Mouse (Mus musculus) retina, postnatal 7 days (tissue): ENCODE data around the gene Gm10073.
A peak's percentile ranks its signal among the peaks of the same experiment; 100 is the strongest.

Experiments
- DNase-seq: peaks from one replicate; pipeline ENCODE4 v3.0.0-alpha.2; 2012; ENCODE audit warnings: low read depth, low spot score

The Gm10073 gene

DNA sequence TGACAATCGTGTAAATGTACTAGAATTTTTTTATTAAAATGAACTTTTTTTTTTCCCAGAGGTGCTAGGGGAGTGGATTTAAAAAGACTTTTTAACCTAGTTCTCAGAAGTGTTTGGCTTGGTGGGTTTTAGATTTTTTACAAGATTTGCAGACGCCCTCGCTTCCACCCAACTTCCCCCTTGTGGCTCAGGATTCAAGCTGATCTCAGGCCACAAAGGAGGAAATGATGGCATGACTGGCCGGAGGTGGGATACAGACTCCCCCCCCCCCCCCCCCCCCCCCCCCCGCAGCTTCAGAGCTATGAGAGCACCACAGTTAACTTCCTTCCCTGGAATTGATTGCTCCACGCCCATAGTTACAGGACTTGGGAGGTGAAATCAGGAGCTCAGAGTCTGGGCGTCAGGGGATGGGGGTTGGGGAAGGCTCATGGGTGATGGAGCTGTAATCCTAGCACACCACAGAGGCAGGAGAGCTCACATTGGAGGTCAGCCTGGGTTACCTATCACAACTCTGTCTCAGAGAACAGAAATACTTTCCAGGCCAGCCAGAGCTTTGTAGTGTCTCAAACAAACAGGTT is 17.1 kb downstream of the Gm10073 start:
- no peak for DNase-seq

DNA sequence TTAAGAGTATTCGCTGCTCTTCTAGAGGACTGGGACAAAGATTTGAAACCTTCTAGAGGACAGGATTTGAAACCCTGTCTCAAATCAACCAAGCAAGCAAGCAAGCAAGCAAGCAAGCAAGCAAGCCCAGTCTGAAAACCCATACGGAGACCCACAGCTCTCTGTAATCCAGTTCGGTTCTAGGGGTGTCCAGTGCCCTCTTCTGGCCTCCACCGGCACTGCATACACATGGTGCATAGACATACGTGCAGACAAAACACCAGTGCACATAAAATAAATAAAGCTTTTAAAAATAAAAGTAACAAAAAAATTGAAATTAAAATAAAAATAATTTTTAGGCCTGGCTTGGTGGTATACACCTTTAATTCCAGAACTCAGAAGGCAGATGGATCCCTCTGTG is 19.2 kb downstream of the Gm10073 start:
- DNase-seq, result no peak

DNA sequence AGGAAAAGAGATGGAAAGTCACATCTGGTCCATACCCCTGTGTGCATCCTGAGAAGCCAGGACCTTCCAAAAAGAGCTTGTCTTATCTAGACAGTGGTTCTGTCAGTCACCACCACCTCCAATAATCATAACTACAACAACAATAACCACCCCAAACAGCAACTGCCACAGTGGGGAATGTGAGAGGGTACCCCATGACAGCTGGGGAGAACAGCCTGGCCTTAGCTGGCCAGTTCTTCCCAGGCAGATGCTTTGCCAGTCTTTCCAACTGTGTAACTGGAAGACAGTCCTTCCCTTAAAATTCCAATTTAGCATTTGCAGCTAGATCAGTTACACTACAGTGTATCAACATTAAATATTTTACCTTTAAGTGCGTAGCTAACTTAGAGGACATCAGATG is 22.4 kb downstream of the Gm10073 start:
- DNase-seq, result no peak

DNA sequence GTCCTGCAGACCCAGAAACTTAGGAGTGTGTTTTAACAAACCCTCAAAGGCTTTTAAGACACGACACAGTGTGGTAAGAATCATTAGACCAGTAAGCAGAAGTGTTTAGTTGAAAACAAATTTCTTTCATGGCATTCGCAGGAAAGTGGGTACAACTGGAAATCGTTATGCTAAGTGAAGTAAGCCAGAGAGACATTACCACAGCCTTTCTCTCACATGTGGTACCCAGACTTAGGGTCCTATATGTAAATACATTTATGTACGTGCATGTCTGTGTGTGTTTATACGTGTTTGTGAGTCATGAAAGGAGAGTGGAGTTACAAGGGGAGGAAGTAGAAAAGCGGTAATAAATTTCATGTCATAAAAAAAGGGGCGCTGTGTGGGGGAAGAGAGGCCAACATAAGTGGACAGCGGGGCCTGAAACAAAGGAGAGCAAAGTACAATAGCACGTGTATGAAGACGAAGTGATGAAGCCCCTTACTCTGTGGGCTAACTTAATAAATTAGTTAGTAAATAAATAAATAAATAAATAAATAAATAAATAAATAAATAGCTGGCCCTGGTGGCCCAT is 24.8 kb downstream of the Gm10073 start:
- no peak for DNase-seq

DNA sequence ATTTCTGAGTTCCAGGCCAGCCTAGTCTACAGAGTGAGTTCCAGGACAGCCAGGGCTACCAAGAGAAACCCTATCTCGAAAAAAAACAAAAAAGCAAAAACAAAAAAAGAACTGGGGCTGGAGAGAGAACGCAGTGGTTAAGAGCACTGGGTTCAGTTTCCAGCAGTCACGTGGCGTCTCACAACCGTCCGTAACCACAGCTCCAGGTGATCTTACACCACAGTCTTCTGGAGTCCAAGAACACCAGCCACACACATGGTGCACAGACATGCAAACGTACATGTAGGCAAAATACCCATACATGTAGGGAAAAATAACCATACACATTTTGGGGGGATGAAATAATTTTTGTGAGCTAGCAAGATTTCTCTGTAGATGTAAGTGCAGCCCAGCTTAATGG is 26.5 kb downstream of the Gm10073 start:
- DNase-seq, result no peak

DNA sequence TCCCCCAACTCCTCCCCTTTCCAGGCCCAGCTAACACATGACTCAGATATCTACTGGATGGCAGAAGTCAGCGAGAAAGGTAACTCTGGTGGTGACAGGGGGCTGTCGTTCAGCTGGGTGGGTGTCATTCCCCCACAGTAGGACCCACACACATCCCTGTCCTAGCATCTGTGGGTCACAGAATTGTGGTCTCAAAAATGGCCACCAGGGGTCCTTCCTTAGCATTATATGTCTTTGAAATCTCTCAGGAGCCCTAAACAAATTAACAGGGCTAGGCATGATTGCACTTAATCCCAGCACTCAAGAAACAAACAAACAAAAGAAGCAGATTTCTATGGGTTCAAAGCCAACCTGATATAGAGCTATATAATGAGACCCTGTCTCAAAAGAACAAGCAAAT is 28.1 kb downstream of the Gm10073 start:
- DNase-seq, result no peak

DNA sequence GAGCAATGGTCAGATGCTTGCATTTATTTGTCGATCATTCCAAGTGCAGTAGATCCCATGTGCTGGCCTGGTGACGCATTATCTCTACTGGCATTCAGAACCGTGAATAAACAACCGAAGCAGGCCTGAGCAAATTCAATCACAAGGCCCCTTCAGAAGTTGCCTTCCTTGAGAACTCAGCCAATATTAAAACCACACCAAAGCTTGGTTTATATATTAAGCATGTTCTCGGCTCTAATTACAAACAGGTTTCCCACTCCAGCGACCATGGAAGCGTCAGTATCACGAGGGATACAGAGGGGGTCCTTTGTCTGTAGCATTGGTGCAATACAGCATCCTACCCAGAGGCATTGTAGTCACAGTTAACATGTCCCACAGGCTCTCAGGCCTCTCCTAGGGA is 30.2 kb downstream of the Gm10073 start:
- DNase-seq, result no peak

DNA sequence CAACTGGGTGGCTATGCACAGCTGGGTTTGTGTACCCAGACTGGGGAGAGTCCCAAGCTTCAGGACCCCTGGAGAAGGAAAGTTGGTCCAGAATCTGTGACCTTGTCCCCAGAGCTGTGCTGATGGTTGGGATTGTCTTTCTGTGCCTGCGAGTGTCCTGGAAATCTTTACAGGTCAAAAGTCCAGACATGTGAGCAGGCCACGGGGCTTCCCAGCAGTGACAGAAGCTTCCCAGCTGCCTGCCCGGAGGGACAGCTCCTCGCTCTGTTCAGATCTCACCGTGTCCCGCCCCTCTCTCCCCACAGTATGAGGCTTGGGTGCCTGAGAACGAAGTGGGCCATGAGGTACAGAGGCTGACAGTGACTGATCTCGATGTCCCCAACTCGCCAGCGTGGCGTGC is 32.3 kb downstream of the Gm10073 start:
- no peak for DNase-seq

DNA sequence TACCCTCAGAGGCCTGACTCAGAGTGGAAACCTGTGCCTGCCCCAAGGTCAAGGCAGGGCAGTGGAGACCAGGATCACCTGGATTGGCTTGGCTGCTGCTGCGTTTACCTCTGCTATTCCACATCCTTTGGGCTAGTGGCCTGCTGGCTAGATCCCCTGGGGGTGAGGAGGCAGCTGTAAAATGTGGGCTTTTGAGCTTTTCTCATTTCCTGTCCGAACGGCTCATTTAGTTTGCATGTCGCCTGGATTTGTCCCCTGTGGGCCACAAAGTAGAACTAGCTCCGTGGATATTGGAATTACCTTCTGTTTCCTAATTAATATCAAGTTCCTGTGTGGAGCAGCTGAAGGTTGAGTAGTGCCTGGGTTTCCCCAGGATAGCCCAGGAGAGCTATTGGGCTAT is 34.1 kb downstream of the Gm10073 start:
- DNase-seq, result no peak

DNA sequence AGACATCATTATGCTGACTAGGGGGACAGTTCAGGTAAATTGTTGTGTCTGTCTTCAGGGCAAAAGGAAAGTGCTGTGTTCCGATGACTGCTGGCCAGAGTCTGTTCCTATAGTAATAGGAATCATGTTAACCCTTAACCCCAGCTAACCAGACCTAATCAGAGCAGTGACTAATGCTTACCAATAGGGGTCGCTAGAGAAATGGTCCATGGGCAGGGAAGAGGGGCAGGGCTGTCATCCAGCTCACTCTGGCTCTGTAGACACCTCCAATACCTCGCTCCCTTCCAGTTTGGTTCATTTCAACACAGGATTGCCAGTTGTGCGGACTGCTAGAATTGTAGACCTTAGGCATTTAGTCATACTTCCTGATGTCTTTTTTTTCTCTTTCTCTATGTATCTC is 37.8 kb downstream of the Gm10073 start:
- no peak for DNase-seq

DNA sequence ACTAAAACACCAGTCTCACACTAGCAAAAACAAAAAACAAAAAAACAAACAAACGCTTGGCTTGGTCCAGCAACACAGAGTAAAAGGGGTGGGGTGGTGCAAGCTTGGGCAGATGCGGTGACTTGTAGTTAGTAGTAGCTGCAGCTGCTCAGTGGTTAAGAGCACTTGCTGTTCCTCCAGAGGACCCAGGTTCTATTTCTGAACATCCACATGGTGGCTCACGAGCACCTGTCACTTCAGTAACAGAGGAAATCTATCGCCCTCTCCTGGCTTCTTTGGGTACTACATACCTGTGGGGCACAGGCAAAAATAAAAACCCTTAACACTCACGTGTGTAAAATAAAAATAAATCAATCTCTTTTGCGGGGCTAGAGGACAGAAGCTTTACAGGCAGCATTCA is 38.8 kb downstream of the Gm10073 start:
- DNase-seq, result peak; percentile 32

DNA sequence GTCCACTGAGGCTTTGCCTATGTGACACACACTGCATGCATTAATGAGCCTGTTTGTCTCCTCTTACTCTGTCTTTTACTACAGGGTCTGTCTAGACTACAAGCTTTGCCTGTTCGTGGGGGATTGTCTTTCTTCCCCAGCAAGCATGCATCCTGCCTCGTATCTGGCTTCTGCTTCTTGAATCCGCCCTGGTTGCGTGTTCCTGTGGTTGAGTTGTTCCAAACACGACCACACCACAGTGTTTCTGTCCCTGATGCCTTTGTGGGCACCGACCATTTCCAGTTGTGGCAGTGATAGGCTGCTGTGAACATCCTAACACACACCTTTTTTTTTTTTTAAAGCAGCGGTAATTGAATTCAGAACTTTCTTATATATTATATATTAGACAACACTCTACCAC is 39.6 kb downstream of the Gm10073 start:
- no peak for DNase-seq

DNA sequence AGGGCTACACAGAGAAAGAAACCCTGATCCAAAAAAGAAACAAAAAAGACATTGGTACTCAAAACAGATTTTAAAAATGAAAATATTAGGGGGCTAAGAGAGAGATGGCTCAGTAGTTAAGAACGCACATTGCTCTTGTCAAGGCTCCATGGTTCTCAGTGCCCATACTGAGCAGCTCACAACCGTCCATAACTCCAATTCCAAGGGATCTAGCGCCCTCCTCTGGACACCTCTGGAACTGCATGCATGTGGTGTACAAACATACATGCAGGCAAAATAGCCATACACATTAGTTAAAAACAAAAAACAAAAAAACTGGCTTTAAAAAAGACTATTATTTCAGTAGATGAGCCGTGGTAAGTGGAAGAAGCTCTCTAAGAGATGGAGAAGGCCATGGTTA is 42.7 kb downstream of the Gm10073 start:
- no peak for DNase-seq

DNA sequence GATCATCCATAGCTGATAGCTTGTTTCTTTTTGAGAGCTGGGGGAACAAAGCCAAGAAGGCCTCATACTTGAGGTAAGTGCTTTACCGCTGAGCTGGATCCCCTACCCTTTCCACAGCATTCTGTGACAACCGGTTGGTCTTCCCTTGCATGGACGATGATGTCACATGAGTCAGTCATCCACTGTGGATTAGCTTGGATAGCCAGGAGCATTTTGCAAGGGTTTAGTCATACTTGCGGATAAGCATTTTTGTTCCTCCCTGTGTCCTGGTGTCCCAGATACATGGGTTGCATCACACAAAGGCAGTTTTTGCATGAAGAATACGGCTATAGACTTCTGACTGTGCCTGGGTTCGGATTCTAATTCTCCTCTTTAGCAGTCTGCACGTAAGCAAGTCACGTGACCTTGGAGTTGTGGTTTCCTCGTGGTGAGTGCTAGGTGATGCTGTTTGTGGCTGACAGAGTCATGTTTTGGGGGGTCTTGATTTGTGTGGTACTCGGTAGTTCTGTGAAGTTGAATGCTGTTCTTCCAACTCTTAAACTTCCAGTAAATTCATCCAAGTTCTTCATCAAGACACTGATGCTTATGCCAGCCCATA is 43.3 kb downstream of the Gm10073 start:
- no peak for DNase-seq

DNA sequence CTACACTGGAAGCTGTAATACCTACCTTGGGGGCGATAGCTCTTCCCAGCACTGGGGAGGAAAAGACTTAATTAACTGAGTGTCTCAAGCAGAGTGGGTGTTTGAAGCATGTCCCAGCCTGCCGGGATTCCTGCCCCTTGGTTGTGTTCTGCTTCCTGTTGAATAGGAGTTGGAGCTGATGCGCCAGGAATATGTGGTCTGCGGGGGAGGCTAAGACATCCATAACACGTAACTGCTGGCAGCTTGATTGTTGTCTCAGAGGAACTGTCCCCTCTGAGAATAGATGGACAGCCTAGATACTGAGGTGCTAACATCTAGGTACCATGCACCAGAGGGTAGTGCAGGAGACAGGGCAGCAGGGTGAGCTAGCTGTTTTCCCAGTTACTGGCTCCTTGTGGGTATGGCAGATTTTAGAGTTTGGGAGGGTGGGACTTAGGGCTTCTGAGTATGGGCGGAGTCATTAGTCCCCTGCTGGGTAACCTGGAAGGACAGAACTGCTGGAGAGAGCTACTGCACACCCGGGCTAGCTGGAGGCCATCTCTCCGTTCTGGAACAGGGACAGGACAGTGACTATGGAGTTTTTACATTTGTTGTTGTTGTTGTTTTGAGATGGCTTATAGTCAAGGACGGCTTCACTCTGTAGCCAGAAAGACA is 44.5 kb downstream of the Gm10073 start:
- no peak for DNase-seq

DNA sequence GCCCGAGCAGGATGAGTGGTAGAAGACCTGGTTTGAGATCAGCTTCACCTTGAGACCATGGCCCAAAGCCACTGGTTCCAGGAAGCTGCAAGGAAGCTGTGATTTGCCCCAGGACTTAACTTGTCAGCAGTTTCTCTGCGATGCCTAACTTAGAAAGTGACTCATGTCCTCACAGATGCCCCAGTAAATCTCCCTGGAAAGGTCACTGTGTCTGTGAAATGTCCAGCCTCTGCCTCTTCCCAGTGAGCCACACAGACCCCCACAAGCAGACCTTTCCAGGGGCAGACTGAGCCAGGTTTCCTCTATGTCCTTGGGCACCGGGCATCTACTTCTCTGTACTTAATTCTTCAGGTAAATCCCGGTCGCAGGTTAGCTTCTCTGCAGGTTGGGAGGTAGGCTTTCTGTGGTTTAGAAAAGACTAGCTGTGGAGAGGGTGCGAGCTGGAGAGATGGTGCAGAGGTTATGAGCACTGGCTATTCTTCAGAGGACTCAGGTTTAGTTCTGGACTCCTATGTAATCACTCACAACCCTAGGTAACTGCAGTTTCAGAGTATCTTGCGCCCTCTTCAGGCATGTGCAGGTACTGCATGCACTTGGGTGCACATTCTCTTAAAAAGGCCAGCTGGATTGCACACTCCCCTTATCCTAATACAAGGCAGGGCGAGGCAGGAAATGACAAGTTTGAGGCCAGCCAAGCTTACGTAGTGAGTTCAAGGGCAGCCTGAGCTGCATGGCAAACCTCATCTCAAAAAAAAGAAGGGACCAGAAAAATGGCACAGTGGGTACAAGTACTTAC is 45.8 kb downstream of the Gm10073 start:
- no peak for DNase-seq

DNA sequence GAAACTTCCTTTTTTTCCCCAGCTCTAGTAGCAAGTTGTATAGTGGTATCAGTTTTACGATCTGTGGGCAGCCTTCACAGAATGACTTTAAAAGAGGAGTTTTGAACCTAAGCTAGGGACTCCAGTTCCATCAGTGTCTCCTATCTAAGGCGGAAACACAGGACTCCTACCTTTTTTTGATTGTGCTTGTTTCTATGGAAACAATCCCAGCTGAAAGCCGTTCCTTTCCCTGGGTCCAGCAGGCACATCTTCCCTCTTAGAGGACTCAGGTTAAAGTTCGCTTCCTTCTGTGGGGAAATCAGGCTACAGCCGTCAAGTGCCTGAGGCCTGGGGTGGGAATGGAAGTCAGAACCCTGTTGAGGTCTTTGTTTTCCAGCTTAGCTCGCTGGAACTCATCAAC is 46.5 kb downstream of the Gm10073 start:
- no peak for DNase-seq
